Mouse (Mus musculus) testis, adult 2 months (tissue): ENCODE measurements at regions not wholly inside any gene's neighbourhood (a gene's known extent, or its start where the extent isn't known, plus 50 kb on each side); places are given as distances from the start of the nearest gene placed in this dataset.

Experiments
- H3K27ac ChIP-seq: fragments of 200-500 bp; 2 replicates; pipeline ENCODE4 v1.5.1; 2012; ENCODE audit warnings: low read depth, low read length; ENCODE audit not compliant: control insufficient read depth, insufficient read depth
- H3K27me3 ChIP-seq: fragments of 200-500 bp; 2 replicates; pipeline ENCODE4 v1.6.1; 2012; ENCODE audit warnings: mild to moderate bottlenecking, low read length, moderate library complexity; ENCODE audit not compliant: control insufficient read depth, insufficient read depth
- H3K36me3 ChIP-seq: fragments of 200-500 bp; 2 replicates; pipeline ENCODE4 v1.6.1; 2012; ENCODE audit warnings: mild to moderate bottlenecking, low read length; ENCODE audit not compliant: control insufficient read depth, insufficient read depth
- H3K4me1 ChIP-seq: fragments of 200-500 bp; 2 replicates; pipeline ENCODE4 v1.6.1; 2012; ENCODE audit warnings: low read length; ENCODE audit not compliant: control insufficient read depth, insufficient read depth
- H3K4me3 ChIP-seq: fragments of 200-500 bp; 2 replicates; pipeline ENCODE4 v1.5.1; 2012; ENCODE audit warnings: low read depth, mild to moderate bottlenecking, low read length, moderate library complexity, mixed read lengths; ENCODE audit not compliant: control insufficient read depth
- CTCF ChIP-seq: fragments of 200-500 bp; IDR thresholded peaks from 2 replicates; pipeline ENCODE4 v1.5.1; 2012; ENCODE audit warnings: low read depth, mild to moderate bottlenecking, inconsistent platforms, low read length, moderate library complexity; ENCODE audit not compliant: control insufficient read depth, insufficient read depth, insufficient replicate concordance
- POLR2A ChIP-seq: fragments of 200-500 bp; IDR thresholded peaks from 2 replicates; pipeline ENCODE4 v1.6.1; 2012; ENCODE audit warnings: low read depth, mild to moderate bottlenecking, inconsistent platforms, low read length, moderate library complexity; ENCODE audit not compliant: control insufficient read depth

GRCm38 (mm10) chr16:62981821-62982220 is 127.7 kb downstream of the Pros1 start:
- TF ChIP-seq CTCF (no peak), POLR2A (no peak)
- Histone ChIP-seq H3K27me3 (no peaks in the 10 kb centered on the region), H3K36me3 (no peaks in the 10 kb centered on the region), H3K4me1 (no peaks in the 10 kb centered on the region), H3K4me3 (no peak overlapping the region), H3K27ac (no peak overlapping the region)

GRCm38 (mm10) chr16:62982558-62982957 is 128.5 kb downstream of the Pros1 start:
- Histone ChIP-seq H3K36me3 (no peaks in the 10 kb centered on the region), H3K4me3 (no peak overlapping the region), H3K4me1 (no peaks in the 10 kb centered on the region), H3K27ac (no peak overlapping the region), H3K27me3 (no peaks in the 10 kb centered on the region)
- TF ChIP-seq POLR2A: no peak
- TF ChIP-seq CTCF: no peak

DNA sequence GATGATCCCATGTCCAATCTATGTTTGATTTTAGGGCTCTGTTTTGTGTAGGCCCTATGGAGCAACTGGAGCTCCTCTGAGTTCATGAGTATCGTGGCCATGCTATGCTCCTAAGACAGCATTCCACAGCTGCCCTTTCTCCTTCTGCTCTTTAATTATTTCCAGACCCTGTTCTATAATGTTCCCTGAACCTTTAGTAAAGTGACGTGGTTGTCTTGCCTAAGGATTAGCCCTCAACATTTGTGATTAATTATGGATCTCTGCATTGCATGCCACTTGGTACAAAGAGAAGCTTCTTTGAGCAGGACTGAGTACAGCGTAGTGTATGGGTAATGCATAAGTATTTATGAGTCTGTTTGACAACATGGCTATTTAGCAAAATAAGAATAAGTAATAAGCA is 141.4 kb downstream of the Pros1 start:
- H3K27ac ChIP-seq: no peak overlapping the region

GRCm38 (mm10) chr16:63011151-63011734 is 157.1 kb downstream of the Pros1 start:
- no peaks in the 10 kb centered on the region for H3K36me3 ChIP-seq
- TF ChIP-seq POLR2A (no peak), CTCF (no peak)
- H3K4me3 ChIP-seq: no peak overlapping the region
- no peaks in the 10 kb centered on the region for H3K27me3 ChIP-seq
- no peak overlapping the region for H3K27ac ChIP-seq
- H3K4me1 ChIP-seq: peaks cover 2% of the 10 kb centered on the region; the same call in 1 of the 2 replicates

More for the DNA sequence above, 141.4 kb downstream of the Pros1 start:
- TF ChIP-seq CTCF: no peak
- TF ChIP-seq POLR2A: no peak
- H3K36me3 ChIP-seq: no peaks in the 10 kb centered on the region
- no peaks in the 10 kb centered on the region for H3K4me1 ChIP-seq
- no peaks in the 10 kb centered on the region for H3K27me3 ChIP-seq
- H3K4me3 ChIP-seq: no peak overlapping the region

DNA sequence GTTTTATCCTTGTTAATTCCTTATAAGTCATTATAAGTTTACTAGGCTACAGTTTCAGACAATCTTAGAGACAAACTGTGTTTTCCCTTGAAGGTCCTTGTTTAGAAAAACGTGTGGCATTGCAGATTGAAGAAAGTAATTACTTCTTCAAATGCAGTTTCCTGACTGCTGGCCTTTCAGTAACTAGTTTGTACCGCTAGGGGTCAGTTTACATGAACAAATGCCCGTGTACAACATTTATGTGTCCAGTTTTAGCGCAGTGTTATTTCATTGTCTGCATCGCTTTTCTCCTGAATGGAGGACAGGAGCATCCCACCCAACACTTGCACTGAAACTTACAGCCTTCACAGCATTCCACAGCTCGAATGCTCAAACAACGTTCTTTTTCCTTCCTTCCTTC is 160.3 kb downstream of the Pros1 start:
- no peaks in the 10 kb centered on the region for H3K27me3 ChIP-seq
- peaks cover 2% of the 10 kb centered on the region; the same call in 1 of the 2 replicates for H3K4me1 ChIP-seq
- H3K27ac ChIP-seq: no peak overlapping the region
- no peaks in the 10 kb centered on the region for H3K36me3 ChIP-seq
- no peak overlapping the region for H3K4me3 ChIP-seq
- TF ChIP-seq POLR2A: no peak
- no peak for TF ChIP-seq CTCF

DNA sequence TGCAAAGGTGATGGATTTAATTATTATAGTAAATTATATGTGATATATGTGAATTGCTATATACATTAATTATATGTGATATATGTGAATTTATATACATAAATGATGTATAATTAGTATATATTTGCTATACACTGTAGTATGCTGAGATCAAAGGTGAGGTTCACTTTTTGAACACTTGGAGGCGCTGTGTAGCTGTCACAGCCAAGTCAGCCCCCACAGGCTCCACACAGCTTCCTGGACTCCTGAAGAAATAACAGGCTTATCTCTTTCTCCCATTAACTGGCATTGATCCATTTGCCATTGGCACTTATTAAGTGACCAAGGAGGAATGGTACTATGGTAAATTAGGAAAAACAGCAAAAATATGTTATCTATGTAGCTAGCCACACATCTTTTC is 162.0 kb downstream of the Pros1 start:
- TF ChIP-seq CTCF (peak; percentile 69; the same call in 1 of the 2 replicates), POLR2A (no peak)
- Histone ChIP-seq H3K27ac (no peak overlapping the region), H3K27me3 (no peaks in the 10 kb centered on the region), H3K36me3 (no peaks in the 10 kb centered on the region), H3K4me1 (peaks cover 2% of the 10 kb centered on the region; the same call in 1 of the 2 replicates), H3K4me3 (no peak overlapping the region)

- Histone ChIP-seq H3K27me3 (no peaks in the 10 kb centered on the region), H3K4me1 (peaks cover 2% of the 10 kb centered on the region; the same call in 1 of the 2 replicates), H3K36me3 (no peaks in the 10 kb centered on the region), H3K27ac (no peak overlapping the region), H3K4me3 (no peak overlapping the region)
- TF ChIP-seq CTCF (no peak), POLR2A (no peak)
These were observed 162.6 kb downstream of the Pros1 start for GRCm38 (mm10) chr16:63016658-63017057.

DNA sequence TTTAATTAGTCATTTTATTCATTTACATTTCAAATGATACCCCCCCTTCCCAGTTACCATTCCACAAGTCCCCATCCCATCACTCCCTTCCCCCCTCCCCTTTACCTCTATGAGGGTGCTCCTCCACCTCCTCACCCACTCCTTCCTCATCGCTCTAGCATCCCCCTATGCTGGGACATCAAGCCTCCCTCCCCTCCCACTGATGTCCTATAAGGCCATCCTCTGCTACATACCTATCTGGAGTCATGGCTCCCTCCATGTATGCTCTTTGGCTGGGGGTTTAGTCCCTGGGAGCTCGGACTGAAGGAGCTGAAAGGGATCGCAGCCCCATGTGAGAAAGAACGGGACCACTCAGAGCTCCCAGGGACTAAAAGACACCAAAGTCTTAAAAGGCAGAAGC is 176.3 kb downstream of the Pros1 start:
- no peaks in the 10 kb centered on the region for H3K4me1 ChIP-seq
- no peak overlapping the region for H3K27ac ChIP-seq
- no peak overlapping the region for H3K4me3 ChIP-seq
- TF ChIP-seq POLR2A (no peak), CTCF (no peak)
- no peaks in the 10 kb centered on the region for H3K36me3 ChIP-seq
- H3K27me3 ChIP-seq: no peaks in the 10 kb centered on the region

DNA sequence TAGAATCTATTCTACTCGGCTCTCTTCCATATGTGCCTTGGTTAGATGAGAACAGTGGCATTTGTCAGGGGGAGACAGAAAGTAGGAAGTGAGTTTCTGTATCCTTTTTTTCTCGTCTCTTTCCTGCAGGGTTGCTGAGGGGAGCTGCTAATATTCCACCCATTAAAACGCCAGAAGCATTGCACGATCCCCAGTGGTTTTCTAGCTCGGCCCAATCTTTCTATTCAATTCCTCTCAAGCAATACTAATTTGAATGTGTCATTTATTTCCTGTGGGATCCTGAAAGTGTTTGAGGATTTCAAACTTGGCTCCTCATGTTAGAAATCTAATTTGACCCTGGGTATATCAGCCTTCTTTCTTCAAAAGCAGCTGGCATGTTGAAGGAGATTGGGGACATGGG is 176.9 kb downstream of the Pros1 start:
- Histone ChIP-seq H3K4me3 (no peak overlapping the region), H3K4me1 (no peaks in the 10 kb centered on the region), H3K27ac (no peak overlapping the region), H3K36me3 (no peaks in the 10 kb centered on the region), H3K27me3 (no peaks in the 10 kb centered on the region)
- no peak for TF ChIP-seq CTCF
- TF ChIP-seq POLR2A: no peak
